Mouse (Mus musculus) CH12.LX (cell line): ENCODE results near the gene Magi2.

Experiments
- CTCF ChIP-seq, 2 experiments: IDR thresholded peaks in 1 of 2; conservative IDR thresholded peaks in 1 of 2; 2 replicates each; pipeline ENCODE4 v1.5.1; 2011 to 2012; ENCODE audit warnings: low read depth in 2 of 2, low read length in 2 of 2, improper control_type of control experiment in 1 of 2, inconsistent platforms in 1 of 2, mild to moderate bottlenecking in 1 of 2, moderate library complexity in 1 of 2
- EP300 ChIP-seq: IDR thresholded peaks from 2 replicates; pipeline ENCODE4 v1.6.1; 2011; ENCODE audit warnings: low read length, improper control_type of control experiment
- POLR2A ChIP-seq: IDR thresholded peaks from 2 replicates; pipeline ENCODE4 v1.6.1; 2011; ENCODE audit warnings: low read depth, mild to moderate bottlenecking, improper control_type of control experiment, low read length
- USF2 ChIP-seq: conservative IDR thresholded peaks from 2 replicates; pipeline ENCODE4 v1.6.1; 2011; ENCODE audit warnings: low read depth, low read length, improper control_type of control experiment

DNA sequence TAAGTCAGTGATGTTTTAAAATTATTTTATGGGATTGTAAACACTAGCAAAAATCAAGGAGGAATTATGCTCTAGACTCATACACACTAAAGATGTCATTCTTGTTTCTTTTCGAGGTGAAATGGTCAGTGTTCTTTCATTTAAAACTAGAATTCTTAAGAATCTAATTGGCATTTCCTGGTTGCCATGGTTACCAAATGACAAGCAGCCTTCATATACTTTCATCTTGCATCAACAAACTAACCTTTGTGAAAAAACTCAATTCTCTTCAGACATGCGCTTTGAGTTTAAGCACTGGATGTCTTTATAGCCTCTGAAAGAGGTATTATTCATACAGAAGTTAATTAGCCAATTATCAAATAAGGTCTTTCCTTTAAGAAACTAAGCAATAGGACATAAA, 830.0 kb downstream of the Magi2 start:
- TF ChIP-seq CTCF (conservative IDR thresholded peaks at IDR 0.05 in 1 of 2, IDR thresholded peaks at IDR 0.05 in 1 of 2; ENCODE audit: low read depth in 2 of 2, low read length in 2 of 2) = no peak
- TF ChIP-seq POLR2A = no peak
- no peak for TF ChIP-seq USF2
- TF ChIP-seq EP300 = no peak
